Mouse (Mus musculus) liver, postnatal 0 days (tissue): ENCODE results near the gene Afap1l2. TPM values are rescaled to one million over a fixed set of nuclear protein-coding genes. Genes with fewer than 3 reads are reported as not detected.

Experiments used
- ATAC-seq: fragments of 200-750 bp; cut with Nextera tagmentation; 2 replicates; pipeline ENCODE4 v1.8.0; 2017; ENCODE audit warnings: mild to moderate bottlenecking, moderate library complexity
- DNase-seq: peaks from one replicate; pipeline ENCODE4 v3.0.0-alpha.2; 2016
- H3K27ac ChIP-seq: fragments of 300-500 bp; sonication (generic); 2 replicates; pipeline ENCODE4 v1.5.1; 2014; ENCODE audit warnings: antibody characterized with exemption, moderate library complexity, mild to moderate bottlenecking, low read depth
- H3K27me3 ChIP-seq: fragments of 300-500 bp; sonication (generic); 2 replicates; pipeline ENCODE4 v1.6.1; 2014; ENCODE audit warnings: low read length, control low read depth, mixed read lengths; ENCODE audit not compliant: insufficient read depth
- H3K36me3 ChIP-seq: fragments of 300-500 bp; sonication (generic); replicated peaks from 2 replicates; pipeline ENCODE4 v1.6.1; 2014; ENCODE audit warnings: mild to moderate bottlenecking, control low read depth, low read length, moderate library complexity, mixed read lengths; ENCODE audit not compliant: insufficient read depth
- H3K4me1 ChIP-seq: fragments of 300-500 bp; sonication (generic); 2 replicates; pipeline ENCODE4 v1.6.1; 2014; ENCODE audit warnings: antibody characterized with exemption, mild to moderate bottlenecking, control low read depth; ENCODE audit not compliant: insufficient read depth
- H3K4me2 ChIP-seq: fragments of 300-500 bp; sonication (generic); 2 replicates; pipeline ENCODE4 v1.6.1; 2014; ENCODE audit warnings: low read depth, mild to moderate bottlenecking, low read length, moderate library complexity, mixed read lengths
- H3K4me3 ChIP-seq: fragments of 300-500 bp; sonication (generic); 2 replicates; pipeline ENCODE4 v1.5.1; 2014; ENCODE audit warnings: low read depth, low read length
- H3K9ac ChIP-seq: fragments of 300-500 bp; sonication (generic); replicated peaks from 2 replicates; pipeline ENCODE4 v1.6.1; 2014; ENCODE audit warnings: mild to moderate bottlenecking, moderate library complexity
- H3K9me3 ChIP-seq: fragments of 300-500 bp; sonication (generic); 2 replicates; pipeline ENCODE4 v1.6.1; 2016; ENCODE audit warnings: mild to moderate bottlenecking, control low read depth, low read length, mixed read lengths
- CTCF ChIP-seq: sonication (generic); IDR thresholded peaks from 2 replicates; pipeline ENCODE4 v1.5.1; 2016; ENCODE audit warnings: antibody characterized with exemption, low read depth
- EP300 ChIP-seq: IDR thresholded peaks from 2 replicates; pipeline ENCODE4 v1.6.1; 2016; ENCODE audit warnings: antibody characterized with exemption, low read depth, mild to moderate bottlenecking
- WGBS: fragments of 180-500 bp; shearing (Covaris S2); extraction: QIAGEN DNeasy Blood & Tissue Kit; methylation state at CpG from one replicate; pipeline ENCODE4 v1.1.7; 2014; ENCODE audit not compliant: insufficient replicate concordance; 5-methylcytosine and 5-hydroxymethylcytosine counted together
- polyA plus RNA-seq: library from polyadenylated mRNA; unstranded; fragments of >200 nt; fragmentation: Nextera tagmentation; extraction: Ambion mirVana; gene quantifications from 2 replicates; pipeline ENCODE4 v1.2.1, GENCODE M21; 2015

Gene Afap1l2
- polyA plus RNA-seq, 1 experiment from 2014 or later: 1.1 TPM

- Histone ChIP-seq H3K4me2 (no peak overlapping the region), H3K4me1 (no peaks in the 10 kb centered on the region), H3K4me3 (no peak overlapping the region), H3K9me3 (no peaks in the 10 kb centered on the region), H3K27me3 (no peaks in the 10 kb centered on the region), H3K36me3 (no peaks in the 10 kb centered on the region), H3K27ac (no peak overlapping the region), H3K9ac (no peak overlapping the region)
- TF ChIP-seq CTCF: no peak
- DNase-seq: no peak
- no peak for ATAC-seq
- WGBS: 71% methylated on average over 5 of the region's 5 CpGs
These were observed 119.4 kb downstream of the Afap1l2 start for GRCm38 (mm10) chr19:56888654-56889053.

DNA sequence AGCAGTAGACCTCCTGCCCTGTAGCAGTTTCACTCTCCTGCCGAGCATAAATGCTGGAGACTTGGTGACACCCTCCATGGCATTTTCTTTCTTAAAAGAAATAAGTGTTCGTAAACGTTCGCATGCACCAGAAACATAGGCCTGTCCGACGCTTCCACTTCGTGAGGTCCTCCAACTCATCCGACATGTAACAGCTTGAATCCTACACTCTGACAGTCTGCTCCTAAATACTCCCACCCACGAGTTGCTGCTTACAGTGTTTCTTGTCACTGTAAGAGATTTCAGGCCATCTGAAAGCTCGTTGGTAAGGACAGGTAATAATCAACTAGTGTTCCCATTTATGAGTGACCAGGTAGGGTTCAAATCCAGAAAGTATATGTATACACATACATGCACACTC is 120.1 kb downstream of the Afap1l2 start:
- Histone ChIP-seq H3K9ac (no peak overlapping the region), H3K27ac (no peak overlapping the region), H3K9me3 (no peaks in the 10 kb centered on the region), H3K4me1 (no peaks in the 10 kb centered on the region), H3K36me3 (no peaks in the 10 kb centered on the region), H3K4me3 (no peak overlapping the region), H3K4me2 (no peak overlapping the region), H3K27me3 (no peaks in the 10 kb centered on the region)
- no peak for ATAC-seq
- 80% methylated on average over 10 of the region's 10 CpGs for WGBS
- TF ChIP-seq EP300: no peak
- no peak for TF ChIP-seq CTCF
- DNase-seq: no peak

GRCm38 (mm10) chr19:56877364-56877763 is 130.7 kb downstream of the Afap1l2 start:
- ATAC-seq (no peak), DNase-seq (no peak)
- Histone ChIP-seq H3K9ac (no peak overlapping the region), H3K27ac (no peak overlapping the region), H3K4me1 (peaks cover 7% of the 10 kb centered on the region), H3K4me2 (no peak overlapping the region), H3K27me3 (peaks cover 80% of the 10 kb centered on the region), H3K36me3 (no peaks in the 10 kb centered on the region), H3K9me3 (no peaks in the 10 kb centered on the region), H3K4me3 (no peak overlapping the region)
- 74% methylated on average over 6 of the region's 6 CpGs for WGBS
- no peak for TF ChIP-seq CTCF
- TF ChIP-seq EP300: no peak

- Histone ChIP-seq H3K4me1 (peaks cover 7% of the 10 kb centered on the region), H3K27ac (no peak overlapping the region), H3K4me2 (peak overlapping the region; percentile 58), H3K4me3 (peak overlapping the region; percentile 23), H3K9me3 (no peaks in the 10 kb centered on the region), H3K9ac (no peak overlapping the region), H3K27me3 (peaks cover 90% of the 10 kb centered on the region), H3K36me3 (no peaks in the 10 kb centered on the region)
- ATAC-seq: no peak
- no peak for DNase-seq
- TF ChIP-seq CTCF (no peak), EP300 (no peak)
- 8% methylated on average over 30 of the region's 30 CpGs for WGBS
These were observed 133.3 kb downstream of the Afap1l2 start for GRCm38 (mm10) chr19:56874601-56875315.

- Histone ChIP-seq H3K9me3 (no peaks in the 10 kb centered on the region), H3K9ac (no peak within 1 kb of the TSS), H3K4me1 (peaks cover 7% of the 10 kb centered on the region), H3K27ac (no peak within 1 kb of the TSS), H3K4me2 (peak within 1 kb of the TSS; percentile 58), H3K27me3 (peaks cover 94% of the 10 kb centered on the region), H3K36me3 (no peaks in the 10 kb centered on the region), H3K4me3 (peak within 1 kb of the TSS; percentile 23)
- ATAC-seq (peak; percentile 85), DNase-seq (peak; percentile 55)
- WGBS: 4% methylated on average over 65 of the region's 71 CpGs
- TF ChIP-seq CTCF: no peak
- no peak for TF ChIP-seq EP300
These were observed 134.0 kb downstream of the Afap1l2 start, which contains the start of gene Vwa2 for GRCm38 (mm10) chr19:56873816-56874600. Gene Vwa2, plus strand, starts transcription at chr19:56874249.

- ATAC-seq: no peak
- no peak overlapping the region for H3K27ac ChIP-seq
- H3K4me2 ChIP-seq: no peak overlapping the region
- no peak for DNase-seq
- no peaks in the 10 kb centered on the region for H3K36me3 ChIP-seq
- H3K4me1 ChIP-seq: no peaks in the 10 kb centered on the region
- H3K9ac ChIP-seq: no peak overlapping the region
- peaks cover 43% of the 10 kb centered on the region for H3K27me3 ChIP-seq
- WGBS: 58% methylated on average over 4 of the region's 4 CpGs
- no peaks in the 10 kb centered on the region for H3K9me3 ChIP-seq
- TF ChIP-seq EP300: no peak
- no peak for TF ChIP-seq CTCF
- no peak overlapping the region for H3K4me3 ChIP-seq
These were observed 140.3 kb downstream of the Afap1l2 start for GRCm38 (mm10) chr19:56867701-56868100.

Other genes starting within 250 kb of the Afap1l2 start
- 3.8 and 4.6 TPM in 2 replicates for gene Ccdc186, start 186.0 kb downstream of the Afap1l2 start, polyA plus RNA-seq
- not detected in 2 replicates for gene Tdrd1, start 182.0 kb downstream of the Afap1l2 start, polyA plus RNA-seq
- gene Vwa2, start 134.0 kb downstream of the Afap1l2 start, polyA plus RNA-seq: not detected in 2 replicates